Mouse (Mus musculus) CH12.LX (cell line): ENCODE data around the gene Pdcd11. TPM values are rescaled to one million over a fixed set of nuclear protein-coding genes. Genes with fewer than 3 reads are reported as not detected.
"Not testable (repeated sequence)": the region's sequence is repeated elsewhere in the genome, so short reads cannot be mapped to it uniquely, and the experiment has no call there.

Experiments used
- DNase-seq: peaks from one replicate; pipeline ENCODE4 v3.0.0-alpha.2; 2013; ENCODE audit errors: extremely low read depth
- H3K27ac ChIP-seq: 2 replicates; pipeline ENCODE4 v1.5.1; 2012; ENCODE audit warnings: low read depth, mild to moderate bottlenecking, control low read depth, moderate library complexity; ENCODE audit not compliant: insufficient read depth
- H3K27me3 ChIP-seq: replicated peaks from 2 replicates; pipeline ENCODE3; 2012; ENCODE audit warnings: inconsistent platforms
- H3K36me3 ChIP-seq, 2 experiments: replicated peaks in 1 of 2; 2 replicates each; pipeline versions ENCODE3 to v1.6.1; 2012; ENCODE audit warnings: inconsistent platforms in 1 of 2, low read length in 1 of 2, mild to moderate bottlenecking in 1 of 2, mixed read lengths in 1 of 2, moderate library complexity in 1 of 2; ENCODE audit not compliant: control insufficient read depth in 1 of 2, insufficient read depth in 1 of 2
- H3K4me1 ChIP-seq, 2 experiments: 2 replicates each; pipeline ENCODE4 v1.6.1; 2012; ENCODE audit warnings: inconsistent platforms in 1 of 2, moderate library complexity in 1 of 2; ENCODE audit not compliant: insufficient read depth in 2 of 2, control insufficient read depth in 1 of 2
- H3K4me2 ChIP-seq: 2 replicates; pipeline ENCODE4 v1.6.1; 2012; ENCODE audit warnings: low read depth, mild to moderate bottlenecking, control low read depth; ENCODE audit not compliant: poor library complexity, insufficient read depth, severe bottlenecking
- H3K4me3 ChIP-seq, 3 experiments: fragments of 150-350 bp in 1 of 3; sonication (generic) in 1 of 3; replicated peaks in 1 of 3; 2 replicates each; pipeline versions ENCODE3 to v1.5.1; 2011 to 2012; ENCODE audit warnings: low read depth in 2 of 3, low read length in 2 of 3, mild to moderate bottlenecking in 2 of 3, moderate library complexity in 2 of 3, control low read depth in 1 of 3, improper control_type of control experiment in 1 of 3, inconsistent platforms in 1 of 3, mixed read lengths in 1 of 3; ENCODE audit not compliant: poor library complexity in 1 of 3
- H3K79me2 ChIP-seq: replicated peaks from 2 replicates; pipeline ENCODE4 v1.6.1; 2012; ENCODE audit warnings: mild to moderate bottlenecking, moderate library complexity; ENCODE audit not compliant: control insufficient read depth, poor library complexity, insufficient read depth, severe bottlenecking; ENCODE audit errors: extremely low read depth
- H3K9ac ChIP-seq: 2 replicates; pipeline ENCODE4 v1.6.1; 2012; ENCODE audit warnings: low read depth, mild to moderate bottlenecking, control low read depth, moderate library complexity; ENCODE audit not compliant: insufficient read depth
- H3K9me3 ChIP-seq: replicated peaks from 2 replicates; pipeline ENCODE3; 2012; ENCODE audit warnings: low read length, inconsistent platforms, mixed read lengths
- CHD1 ChIP-seq: IDR thresholded peaks from 2 replicates; pipeline ENCODE4 v1.6.1; 2012; ENCODE audit warnings: low read depth, low read length, improper control_type of control experiment, inconsistent platforms
- CHD2 ChIP-seq: IDR thresholded peaks from 2 replicates; pipeline ENCODE4 v1.6.1; 2011; ENCODE audit warnings: low read length, improper control_type of control experiment
- ELF1 ChIP-seq: IDR thresholded peaks from 2 replicates; pipeline ENCODE4 v1.6.1; 2014; ENCODE audit warnings: low read depth, mild to moderate bottlenecking, inconsistent platforms, low read length, improper control_type of control experiment
- IRF4 ChIP-seq: IDR thresholded peaks from 2 replicates; pipeline ENCODE4 v1.6.1; 2014; ENCODE audit warnings: low read depth, mild to moderate bottlenecking, inconsistent platforms, low read length, improper control_type of control experiment
- JUN ChIP-seq: IDR thresholded peaks from 2 replicates; pipeline ENCODE4 v1.6.1; 2011; ENCODE audit warnings: low read depth, mild to moderate bottlenecking, low read length, improper control_type of control experiment, moderate library complexity; ENCODE audit not compliant: insufficient read depth
- JUND ChIP-seq: conservative IDR thresholded peaks from 2 replicates; pipeline ENCODE4 v1.6.1; 2011; ENCODE audit warnings: low read depth, low read length, improper control_type of control experiment
- MAX ChIP-seq: IDR thresholded peaks from 2 replicates; pipeline ENCODE4 v1.6.1; 2011; ENCODE audit warnings: low read length, improper control_type of control experiment
- MEF2A ChIP-seq: IDR thresholded peaks from 2 replicates; pipeline ENCODE4 v1.6.1; 2014; ENCODE audit warnings: low read depth, mild to moderate bottlenecking, inconsistent platforms, low read length, improper control_type of control experiment, borderline replicate concordance
- MXI1 ChIP-seq: IDR thresholded peaks from 2 replicates; pipeline ENCODE4 v1.6.1; 2011; ENCODE audit warnings: mild to moderate bottlenecking, low read depth, low read length, improper control_type of control experiment
- NELFE ChIP-seq: IDR thresholded peaks from 2 replicates; pipeline ENCODE4 v1.6.1; 2011; ENCODE audit warnings: low read depth, low read length, improper control_type of control experiment
- POLR2A ChIP-seq: IDR thresholded peaks from 2 replicates; pipeline ENCODE4 v1.6.1; 2011; ENCODE audit warnings: low read depth, mild to moderate bottlenecking, improper control_type of control experiment, low read length
- POLR2AphosphoS2 ChIP-seq: IDR thresholded peaks from 2 replicates; pipeline ENCODE4 v1.6.1; 2011; ENCODE audit warnings: low read depth, low read length, improper control_type of control experiment
- RCOR1 ChIP-seq: conservative IDR thresholded peaks from 2 replicates; pipeline ENCODE4 v1.6.1; 2012; ENCODE audit warnings: low read depth, mild to moderate bottlenecking, inconsistent platforms, low read length, improper control_type of control experiment
- SIN3A ChIP-seq: IDR thresholded peaks from 2 replicates; pipeline ENCODE4 v1.6.1; 2012; ENCODE audit warnings: low read length, improper control_type of control experiment, inconsistent platforms
- SMC3 ChIP-seq: IDR thresholded peaks from 2 replicates; pipeline ENCODE4 v1.6.1; 2011; ENCODE audit warnings: low read depth, low read length, improper control_type of control experiment
- TCF12 ChIP-seq: IDR thresholded peaks from 2 replicates; pipeline ENCODE4 v1.6.1; 2014; ENCODE audit warnings: low read depth, mild to moderate bottlenecking, inconsistent platforms, low read length, improper control_type of control experiment
- UBTF ChIP-seq: IDR thresholded peaks from 2 replicates; pipeline ENCODE4 v1.6.1; 2012; ENCODE audit warnings: low read depth, mild to moderate bottlenecking, inconsistent platforms, low read length, improper control_type of control experiment, moderate library complexity
- ZC3H11A ChIP-seq: IDR thresholded peaks from 2 replicates; pipeline ENCODE4 v1.6.1; 2012; ENCODE audit warnings: low read depth, mild to moderate bottlenecking, inconsistent platforms, low read length, improper control_type of control experiment
- ZNF384 ChIP-seq: IDR thresholded peaks from 2 replicates; pipeline ENCODE4 v1.6.1; 2012; ENCODE audit warnings: low read depth, low read length, improper control_type of control experiment, inconsistent platforms
- dilution Hi-C: fragments of 300-500 bp; cut with MboI; formaldehyde crosslinking; loops from 2 replicates; pipeline ENCODE4 v1.14.3; 2020; ENCODE audit warnings: low sequenced_read_pairs; ENCODE audit not compliant: extremely low pct_unique_long_range_greater_than_20kb, extremely low pct_ligation_motif_present
- in situ Hi-C: fragments of 300-500 bp; cut with MboI; formaldehyde crosslinking; loops from 3 replicates; pipeline ENCODE4 v1.14.3; 2019; ENCODE audit warnings: low sequenced_read_pairs, low pct_ligation_motif_present, low pct_unique_long_range_greater_than_20kb, mixed read lengths
- polyA plus RNA-seq: library from polyadenylated mRNA; unstranded; fragments of >175 nt; gene quantifications from 2 replicates; pipeline ENCODE4 v1.2.1, GENCODE M21; 2012; ENCODE audit warnings: low read depth; ENCODE audit not compliant: insufficient read length
- total RNA-seq, 2 experiments: library from RNA; depleted of rRNA; stranded (reverse); fragments of 300-350 nt in 1 of 2; fragments of >200 nt in 1 of 2; gene quantifications; 2 replicates each; pipeline ENCODE4 v1.2.3; 2012 to 2014

Gene Pdcd11
- total and polyA plus RNA-seq, 3 experiments = 26.6 to 78.0 (median 49.7) TPM

DNA sequence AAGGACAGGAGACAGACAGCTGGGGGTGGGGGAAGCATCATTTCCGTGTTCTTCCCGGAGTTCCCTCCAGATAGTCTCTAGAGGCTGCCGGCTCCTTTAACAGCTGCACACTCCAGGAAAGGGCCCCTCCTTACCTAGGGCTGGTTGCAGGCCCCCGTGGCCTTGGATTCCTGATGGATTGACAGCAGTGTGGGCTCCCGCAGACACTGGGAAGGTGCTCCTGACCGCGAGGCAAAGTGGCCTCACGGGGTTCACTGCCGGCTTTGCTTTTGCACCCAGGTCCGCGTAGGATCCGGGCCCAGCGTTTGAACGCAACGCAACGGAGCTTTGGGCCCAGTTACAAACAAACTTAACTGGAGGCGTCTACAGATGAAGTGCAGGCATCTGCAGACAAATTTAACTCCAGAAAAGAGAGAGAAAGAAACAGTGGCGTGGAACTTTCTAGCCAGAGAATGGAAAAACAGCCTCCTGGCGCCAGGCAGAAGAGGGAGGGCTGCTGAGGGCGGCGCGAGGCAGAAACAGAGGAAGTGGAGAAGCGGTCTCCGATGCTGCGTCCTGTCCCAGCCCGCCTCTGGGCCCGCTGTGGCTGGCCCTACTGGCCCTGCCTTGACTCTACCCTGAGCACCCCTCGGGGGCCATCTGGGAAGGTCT, 47.3 kb downstream of the Pdcd11 start, which contains the start of gene Calhm2:
Gene Calhm2, minus strand, starts transcription at position 524 of the 651 bp plus-strand sequence.
- H3K4me1 ChIP-seq = peaks cover 33 to 73% of the 10 kb centered on the region in 2 experiments
- H3K36me3 ChIP-seq = peaks cover 12 to 25% of the 10 kb centered on the region in 2 experiments
- H3K9ac ChIP-seq = peak within 1 kb of the TSS; percentile 78
- dilution Hi-C loops = no loop called here
- H3K4me2 ChIP-seq = peak within 1 kb of the TSS; percentile 92
- no peaks in the 10 kb centered on the region for H3K9me3 ChIP-seq
- peak; percentile 46 for DNase-seq
- TF ChIP-seq SMC3 = no peak
- TF ChIP-seq MEF2A = no peak
- no peak for TF ChIP-seq CHD1
- peak; percentile 58 for TF ChIP-seq POLR2A
- no peak for TF ChIP-seq RCOR1
- TF ChIP-seq MAX = no peak
- no peak for TF ChIP-seq JUN
- TF ChIP-seq SIN3A = peak; percentile 53; the same call in 1 of the 2 replicates
- TF ChIP-seq ZNF384 = no peak
- 0 out of 2 replicates have a peak, but pooled peaks have one; percentile 36 for TF ChIP-seq NELFE
- no peak for TF ChIP-seq ZC3H11A
- no peak for TF ChIP-seq POLR2AphosphoS2
- TF ChIP-seq ELF1 = peak; percentile 57
- TF ChIP-seq IRF4 = 0 out of 2 replicates have a peak, but pooled peaks have one; percentile 12
- no peak for TF ChIP-seq CHD2
- TF ChIP-seq JUND = no peak
- TF ChIP-seq MXI1 = peak; percentile 48
- TF ChIP-seq UBTF = peak; percentile 74; the same call in 1 of the 2 replicates
- no peak; the same call in 1 of the 2 replicates for TF ChIP-seq TCF12
- TF ChIP-seq, all 38 proteins: peak for 7
- peaks cover 1% of the 10 kb centered on the region for H3K27me3 ChIP-seq
- peak within 1 kb of the TSS; percentile 65 to 77 (median 68) for H3K4me3 ChIP-seq
- no peaks in the 10 kb centered on the region for H3K79me2 ChIP-seq
- peak within 1 kb of the TSS; percentile 43 for H3K27ac ChIP-seq
- in situ Hi-C loops = no loop called here

DNA sequence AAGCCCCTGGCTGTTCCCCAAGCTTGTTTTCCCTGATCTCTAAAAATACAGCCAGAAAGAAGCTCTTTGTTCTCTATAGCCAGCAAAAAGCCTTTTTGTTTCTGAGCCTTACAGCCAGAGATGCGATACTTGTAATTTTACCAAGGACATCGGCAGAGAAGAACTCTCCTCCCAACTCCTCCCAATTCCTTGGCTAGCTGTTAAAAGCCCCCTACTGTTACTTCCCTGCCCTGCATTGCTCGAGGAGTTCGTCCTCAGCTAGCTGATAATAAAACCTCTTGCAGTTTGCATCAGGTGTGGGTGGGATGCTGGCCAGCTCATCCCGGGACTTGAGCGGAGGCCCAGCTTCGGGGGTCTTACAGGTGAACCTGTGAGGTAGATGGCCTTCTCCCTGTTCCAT, 49.0 kb downstream of the Pdcd11 start:
- H3K9me3 ChIP-seq, dilution Hi-C loops, in situ Hi-C loops, H3K79me2 ChIP-seq, H3K27me3 ChIP-seq, H3K27ac ChIP-seq, H3K9ac ChIP-seq, H3K4me2 ChIP-seq, H3K4me3 ChIP-seq, DNase-seq: not testable (repeated sequence)
- Histone ChIP-seq H3K36me3 (peaks cover 11 to 15% of the 10 kb centered on the region in 2 experiments), H3K4me1 (peaks cover 40 to 76% of the 10 kb centered on the region in 2 experiments)
